Comparison of ENCODE assay signal across 16 mouse cellular contexts in the genomic region with DNA sequence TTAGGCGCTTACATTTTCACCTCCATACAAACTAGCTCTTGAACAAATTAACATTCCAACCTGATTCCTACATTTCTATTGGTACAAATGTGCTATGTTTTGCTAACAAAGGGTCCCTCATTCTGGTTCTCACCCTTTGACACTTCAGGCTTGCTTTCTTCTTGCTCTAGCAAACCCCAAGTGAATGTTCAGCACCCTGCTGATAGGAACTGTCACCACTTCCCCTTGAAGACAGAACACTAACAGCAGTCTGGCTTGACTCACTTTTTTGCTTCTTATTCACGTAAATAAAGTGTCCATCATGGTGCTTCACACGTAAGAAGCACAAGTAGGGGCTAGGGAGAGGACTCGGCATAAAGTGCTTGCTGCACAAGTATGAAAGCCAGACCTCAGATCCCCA.
DNase-seq lines count a peak whose midpoint lies in the region; ATAC-seq and TF ChIP-seq lines count a peak whose summit lies in the region.
"Had no signal": no experiment of that assay in that cellular context is flagged by ENCODE, and none has a peak within 500 bp of the region (broad histone marks: within the 10 kb centered on the region; RNA-seq: fewer than 3 reads in every experiment).

No protein-coding gene starts in this region.

- no peak for ATAC-seq in forebrain, embryonic 12.5 days (ENCODE audit: low FRiP score)
- ATAC-seq in forebrain, postnatal 0 days, result no peak
- ATAC-seq in inflammation-experienced regulatory T-cells, adult 6 months, result no peak
- ATAC-seq: lung, postnatal 0 days had no signal

- H3K36me3 ChIP-seq in forebrain, embryonic 12.5 days (replicated peaks), result no peaks in the 10 kb centered on the region
- no peaks in the 10 kb centered on the region for H3K36me3 ChIP-seq in forebrain, postnatal 0 days (ENCODE audit: insufficient read depth)
- H3K36me3 ChIP-seq in embryonic facial prominence, embryonic 10.5 days (replicated peaks), result no peaks in the 10 kb centered on the region; the same call in 1 of the 2 replicates
- H3K36me3 ChIP-seq: liver, embryonic 15.5 days had no signal

- H3K9ac ChIP-seq in forebrain, embryonic 12.5 days, result no peak overlapping the region
- no peak overlapping the region for H3K9ac ChIP-seq in forebrain, postnatal 0 days
- H3K9ac ChIP-seq: liver, embryonic 15.5 days had no signal

- TF ChIP-seq CTCF in forebrain, postnatal 0 days (IDR thresholded peaks at IDR 0.05; ENCODE audit: low read depth), result no peak
- TF ChIP-seq CTCF in layer of hippocampus, adult 2 months (conservative IDR thresholded peaks at IDR 0.05), result no peak

- no peak overlapping the region for H3K4me2 ChIP-seq in forebrain, embryonic 12.5 days
- no peak overlapping the region for H3K4me2 ChIP-seq in forebrain, postnatal 0 days (ENCODE audit: low read depth)
- H3K4me2 ChIP-seq: liver, embryonic 15.5 days had no signal

- 0 out of 2 replicates have a peak, but pooled peaks cover 4% of the 10 kb centered on the region for H3K9me3 ChIP-seq in forebrain, embryonic 12.5 days
- no peaks in the 10 kb centered on the region for H3K9me3 ChIP-seq in forebrain, postnatal 0 days (ENCODE audit: low read length)
- peaks cover 6% of the 10 kb centered on the region; the same call in 1 of the 2 replicates for H3K9me3 ChIP-seq in embryonic facial prominence, embryonic 10.5 days
- H3K9me3 ChIP-seq: liver, embryonic 15.5 days had no signal

- H3K27ac ChIP-seq in forebrain, embryonic 12.5 days, result 0 out of 2 replicates have a peak overlapping the region, but pooled peaks have one; percentile 50
- H3K27ac ChIP-seq in forebrain, postnatal 0 days (ENCODE audit: low read depth, low read length), result no peak overlapping the region
- H3K27ac ChIP-seq in layer of hippocampus, adult 2 months, result peak overlapping the region; percentile 48
- peak overlapping the region; percentile 19; the same call in 1 of the 2 replicates for H3K27ac ChIP-seq in embryonic facial prominence, embryonic 10.5 days (replicated peaks)
- H3K27ac ChIP-seq: kidney, postnatal 0 days; liver, embryonic 15.5 days had no signal

- H3K4me3 ChIP-seq in forebrain, embryonic 12.5 days (replicated peaks), result no peak overlapping the region
- H3K4me3 ChIP-seq in forebrain, postnatal 0 days (ENCODE audit: low read depth, low read length), result no peak overlapping the region
- H3K4me3 ChIP-seq in layer of hippocampus, adult 2 months, result no peak overlapping the region
- no peak overlapping the region for H3K4me3 ChIP-seq in embryonic facial prominence, embryonic 10.5 days
- H3K4me3 ChIP-seq: liver, embryonic 15.5 days had no signal

- H3K4me1 ChIP-seq in forebrain, embryonic 12.5 days, result peaks cover 55% of the 10 kb centered on the region
- H3K4me1 ChIP-seq in forebrain, postnatal 0 days (ENCODE audit: insufficient read depth), result no peaks in the 10 kb centered on the region; the same call in 1 of the 2 replicates
- peaks cover 34% of the 10 kb centered on the region for H3K4me1 ChIP-seq in embryonic facial prominence, embryonic 10.5 days
- H3K4me1 ChIP-seq: liver, embryonic 15.5 days had no signal

- 0 out of 2 replicates have a peak, but pooled peaks cover 7% of the 10 kb centered on the region for H3K27me3 ChIP-seq in forebrain, embryonic 12.5 days
- H3K27me3 ChIP-seq in forebrain, postnatal 0 days (ENCODE audit: insufficient read depth, low read length), result no peaks in the 10 kb centered on the region
- H3K27me3 ChIP-seq in embryonic facial prominence, embryonic 10.5 days (replicated peaks; ENCODE audit: low read depth, poor library complexity, severe bottlenecking), result no peaks in the 10 kb centered on the region
- H3K27me3 ChIP-seq: CH12.LX; liver, embryonic 15.5 days had no signal

- WGBS in forebrain, embryonic 12.5 days, result 48% methylated on average over 4 of the region's 4 CpGs
- WGBS in forebrain, postnatal 0 days, result 40% methylated on average over 4 of the region's 4 CpGs
- 72% methylated on average over 4 of the region's 4 CpGs for WGBS in embryonic facial prominence, embryonic 10.5 days

- no peak for DNase-seq in forebrain, postnatal 0 days
- DNase-seq in layer of hippocampus, adult 2 months (ENCODE audit: low spot score in 2 of 2), result peak in 1 of 2 experiments; percentile 4
- DNase-seq in layer of hippocampus, adult 8-10 months (ENCODE audit: low spot score in 2 of 2), result no peak
- no peak for DNase-seq in embryonic facial prominence, embryonic 10.5 days (ENCODE audit: low spot score)
- peak; percentile 57 for DNase-seq in mesoderm, embryonic 11.5 days (ENCODE audit: low read depth, low spot score)
- DNase-seq in testis, postnatal 14 days (ENCODE audit: low spot score), result no peak
- DNase-seq: cerebellum, postnatal 10 days; heart, postnatal 4 days; kidney, adult 11 months; thymus, postnatal 14 days had no signal
